Mouse (Mus musculus) ES-Bruce4 (cell line): Measurements from ENCODE around the gene Olfr193.

ENCODE experiments used
- CTCF ChIP-seq: IDR thresholded peaks from one replicate; pipeline ENCODE4 v1.8.1; 2011; ENCODE audit warnings: low read depth, low read length
- EP300 ChIP-seq: IDR thresholded peaks from 2 replicates; pipeline ENCODE4 v1.6.1; 2011; ENCODE audit warnings: low read depth, low read length; ENCODE audit not compliant: insufficient read depth
- POLR2A ChIP-seq: IDR thresholded peaks from one replicate; pipeline ENCODE4 v1.8.1; 2011; ENCODE audit warnings: low read length; ENCODE audit not compliant: insufficient read depth

GRCm38 (mm10) chr16:59141105-59141504 lies 29.4 kb upstream of the Olfr193 start:
- no peak for TF ChIP-seq CTCF
- no peak for TF ChIP-seq POLR2A
- TF ChIP-seq EP300: no peak
